Mouse (Mus musculus) naive thymus-derived CD4-positive, alpha-beta T cell, adult 5 months (primary cell): ENCODE data around the gene Yif1b. TPM values are rescaled to one million over a fixed set of nuclear protein-coding genes. Genes with fewer than 3 reads are reported as not detected.

ENCODE experiments used
- polyA plus RNA-seq: library from polyadenylated mRNA; unstranded; fragments of 100-300 nt; shearing (Covaris generic); gene quantifications from one replicate; pipeline ENCODE4 v1.2.1, GENCODE M21; 2017

Gene Yif1b
- 40.5 TPM for polyA plus RNA-seq

DNA sequence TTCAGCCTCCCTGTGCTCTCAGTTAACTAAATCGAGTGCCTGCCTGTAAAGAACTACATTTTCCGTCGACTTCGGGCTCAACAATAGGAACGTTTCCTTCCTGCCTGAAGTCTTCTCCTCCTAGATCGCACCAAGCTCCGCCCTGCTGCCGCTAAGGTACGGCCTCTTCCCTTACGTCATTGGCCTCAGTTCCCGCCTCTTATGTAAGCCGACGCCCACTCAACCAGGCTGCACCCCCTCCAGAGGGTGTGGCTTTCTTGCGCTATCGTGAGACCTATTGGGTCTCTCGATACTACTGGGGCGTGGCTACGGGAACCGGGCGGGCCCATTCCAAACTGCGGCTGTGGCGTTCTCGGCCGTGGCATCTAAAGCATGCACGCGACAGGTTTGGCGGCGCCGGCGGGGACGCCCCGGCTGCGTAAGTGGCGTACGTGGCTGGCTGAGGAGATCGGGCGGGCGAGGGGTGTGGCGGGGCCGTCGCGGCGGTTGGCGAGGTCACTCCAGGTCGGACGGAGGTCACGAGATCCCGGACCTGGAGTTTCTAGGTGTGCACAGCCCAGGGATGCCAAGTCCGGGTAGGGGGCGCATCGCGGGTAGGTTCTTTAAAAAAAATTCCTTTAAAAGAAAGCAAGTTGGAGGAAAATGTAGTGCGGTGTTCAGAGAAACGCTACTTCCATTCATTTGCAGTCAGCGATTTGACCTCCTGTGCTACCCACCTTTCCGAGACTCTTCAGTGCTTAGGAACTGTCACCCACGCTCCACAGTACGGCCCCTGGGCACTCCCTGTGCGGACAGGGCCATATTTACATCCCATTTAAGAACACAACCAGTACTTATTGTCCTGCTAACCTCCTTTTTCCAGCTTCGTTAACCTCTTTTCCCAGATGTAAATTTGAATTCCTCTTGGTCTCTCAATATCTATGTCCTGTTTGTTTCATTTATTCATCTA lies at the start of gene Yif1b:
Yif1b (plus strand) TSS at position 311 of the 949 bp plus-strand sequence.

GRCm38 (mm10) chr7:29213675-29214082 lies 24.4 kb upstream of the Yif1b start, which contains the start of gene Catsperg1:
TSS of gene Catsperg1 (minus strand) at chr7:29214035.

GRCm38 (mm10) chr7:29232247-29233013 lies 5.7 kb upstream of the Yif1b start, which contains the start of gene Kcnk6:
TSS of gene Kcnk6 (minus strand) at chr7:29232515.

GRCm38 (mm10) chr7:29248261-29248841 lies 10.2 kb downstream of the Yif1b start, which contains the start of gene 2200002D01Rik:
TSS of gene 2200002D01Rik (minus strand) at chr7:29248466.

DNA sequence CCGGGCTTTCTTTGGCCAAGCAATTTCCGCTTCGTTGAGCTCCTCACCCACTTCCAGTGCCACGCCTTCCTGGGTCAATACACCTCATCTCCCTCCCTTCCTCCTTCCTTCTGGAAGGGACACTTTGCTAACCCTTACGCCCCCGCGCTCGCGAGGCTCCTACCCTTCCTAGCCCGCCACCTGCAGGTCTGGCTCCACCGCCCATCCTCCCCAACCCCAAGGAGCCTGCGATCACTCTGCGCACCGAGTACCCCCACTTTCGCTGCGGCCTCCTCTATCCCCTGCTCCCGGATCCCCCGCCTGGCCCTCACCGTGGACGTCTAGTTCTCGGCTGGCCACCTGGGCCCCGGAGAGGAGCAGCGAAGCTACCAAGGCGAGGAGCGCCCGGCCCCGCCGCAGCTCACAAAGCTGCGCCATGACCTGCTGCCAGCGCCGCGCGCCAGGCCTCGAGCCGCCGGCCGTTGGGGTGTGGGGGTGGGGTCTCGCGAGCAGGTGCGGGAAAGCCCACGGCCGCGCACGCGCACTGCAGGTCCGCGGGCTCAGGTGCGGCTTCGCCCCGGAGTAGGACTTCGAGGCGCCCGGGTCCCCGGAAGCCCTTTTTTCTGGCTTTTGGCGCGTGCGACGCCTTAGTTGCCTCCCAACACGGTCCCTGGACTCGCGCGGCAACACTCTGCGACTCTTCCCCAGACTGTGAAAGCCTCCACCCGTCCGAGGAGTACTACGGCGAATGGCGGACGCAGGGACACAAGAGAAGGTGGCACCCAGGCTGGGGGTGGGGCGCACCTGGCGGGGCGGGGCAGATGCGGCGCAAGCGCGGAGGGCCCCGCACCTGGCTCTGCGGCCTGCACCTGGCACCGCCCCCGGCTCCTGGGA lies 43.3 kb downstream of the Yif1b start, which contains the start of gene Spint2:
Spint2 (minus strand) TSS at position 712 of the 873 bp plus-strand sequence.

DNA sequence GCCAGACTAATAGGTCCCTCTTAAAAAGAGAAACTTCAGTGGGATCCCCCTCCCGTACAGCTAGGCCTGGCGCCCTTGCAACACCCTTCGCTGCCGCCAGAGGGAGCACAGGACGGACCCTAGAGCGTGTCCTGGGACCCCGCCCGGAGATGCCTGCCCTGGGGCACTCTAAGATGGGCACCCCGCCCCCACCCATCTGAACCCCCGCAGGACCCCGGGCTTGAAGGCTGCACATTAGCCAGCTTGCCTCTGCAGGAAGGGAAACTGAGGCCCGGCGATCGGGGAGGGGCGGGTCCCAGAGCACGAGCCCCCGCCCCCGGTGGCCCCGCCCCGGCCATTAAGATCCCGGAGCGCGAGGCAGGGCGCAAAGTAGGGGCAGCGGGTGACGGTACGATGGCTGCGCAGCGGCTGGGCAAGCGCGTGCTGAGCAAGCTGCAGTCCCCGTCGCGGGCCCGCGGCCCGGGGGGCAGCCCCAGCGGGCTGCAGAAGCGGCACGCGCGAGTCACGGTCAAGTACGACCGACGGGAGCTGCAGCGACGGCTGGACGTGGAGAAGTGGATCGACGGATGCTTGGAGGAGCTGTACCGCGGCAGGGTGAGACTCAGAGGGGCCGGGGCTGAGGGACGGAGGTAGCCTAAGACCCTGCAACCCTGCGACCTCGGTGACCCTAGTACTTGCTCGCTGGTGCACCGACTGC lies 51.0 kb downstream of the Yif1b start, which contains the start of gene Ppp1r14a:
Ppp1r14a (plus strand) TSS at position 367 of the 697 bp plus-strand sequence.

Other genes with a start within 250 kb of the Yif1b start
- gene Ryr1, start 113.2 kb upstream of the Yif1b start, polyA plus RNA-seq: 0.02 TPM
- 0.92 TPM for gene Rasgrp4, start 103.5 kb upstream of the Yif1b start, polyA plus RNA-seq
- 72.0 TPM for gene Fam98c, start 82.1 kb upstream of the Yif1b start, polyA plus RNA-seq
- 0.14 TPM for gene Ggn, start 68.1 kb upstream of the Yif1b start, polyA plus RNA-seq
- not detected for gene Spred3, start 67.9 kb upstream of the Yif1b start, polyA plus RNA-seq
- 210 TPM for gene Psmd8, start 57.6 kb upstream of the Yif1b start, polyA plus RNA-seq
- 1.3 TPM for gene Catsperg1, start 24.3 kb upstream of the Yif1b start, polyA plus RNA-seq
- 0.42 TPM for gene Kcnk6, start 5.8 kb upstream of the Yif1b start, polyA plus RNA-seq
- gene 2200002D01Rik, start 10.1 kb downstream of the Yif1b start, polyA plus RNA-seq: 2.0 TPM
- gene Spint2, start 43.6 kb downstream of the Yif1b start, polyA plus RNA-seq: 154 TPM
- not detected for gene Ppp1r14a, start 51.0 kb downstream of the Yif1b start, polyA plus RNA-seq
- not detected for gene Dpf1, start 65.6 kb downstream of the Yif1b start, polyA plus RNA-seq